Mouse (Mus musculus) gastrocnemius, postnatal 4 days (tissue): ENCODE measurements around the gene Gm49395. TPM values are rescaled to one million over a fixed set of nuclear protein-coding genes. Genes with fewer than 3 reads are reported as not detected.

ENCODE experiments used
- DNase-seq, 2 experiments: peaks; one replicate each; pipeline ENCODE4 v3.0.0; 2021 to 2022; ENCODE audit warnings: low spot score in 2 of 2, mixed read lengths in 2 of 2
- total RNA-seq, 2 experiments: library from RNA; stranded (reverse); gene quantifications; 2 replicates each; pipeline ENCODE4 v1.2.3; 2021

The Gm49395 gene
- total RNA-seq, 2 experiments from 2014 or later: 7.2 to 7.5 TPM

DNA sequence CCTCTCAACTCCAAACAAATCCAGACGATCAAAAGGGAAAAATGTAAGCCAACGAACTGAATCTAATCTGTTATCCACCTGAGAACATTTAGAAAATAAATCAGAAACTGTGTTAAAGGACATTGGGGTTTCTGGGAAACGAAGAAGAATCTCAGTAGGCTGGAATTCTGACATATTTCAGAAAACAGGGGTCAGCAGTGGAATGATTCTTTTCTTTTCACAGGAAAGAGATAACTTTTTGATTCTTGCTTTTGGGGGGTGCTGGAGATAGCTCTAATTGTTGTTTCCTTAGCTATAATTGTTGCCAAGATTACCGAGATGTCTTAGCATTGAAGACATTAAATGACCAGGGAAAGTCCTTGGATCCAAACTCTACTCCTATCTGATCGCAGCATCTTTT is 44.2 kb downstream of the Gm49395 start:
- no peak for DNase-seq

DNA sequence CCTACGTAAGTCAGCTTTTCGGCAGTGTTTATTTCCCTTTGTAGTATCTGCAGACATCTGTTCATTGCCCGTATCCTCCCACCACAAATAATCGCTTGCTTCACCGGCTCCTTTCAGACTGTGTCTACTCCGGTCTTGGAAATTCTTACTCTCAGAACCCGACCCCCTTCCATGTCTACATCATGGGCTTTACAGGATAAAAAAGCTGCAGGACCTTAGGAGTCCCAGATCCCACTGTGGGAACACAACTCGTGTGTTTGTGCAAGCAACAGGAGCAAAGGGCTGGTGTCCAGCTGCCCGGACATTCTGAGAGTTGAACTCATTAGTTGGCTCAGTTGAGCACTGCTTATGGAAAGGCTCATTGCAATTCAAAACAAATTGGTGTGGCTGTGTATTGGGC is 46.9 kb downstream of the Gm49395 start:
- no peak for DNase-seq

GRCm38 (mm10) chr13:115052568-115052967 is 49.2 kb downstream of the Gm49395 start:
- DNase-seq: no peak

DNA sequence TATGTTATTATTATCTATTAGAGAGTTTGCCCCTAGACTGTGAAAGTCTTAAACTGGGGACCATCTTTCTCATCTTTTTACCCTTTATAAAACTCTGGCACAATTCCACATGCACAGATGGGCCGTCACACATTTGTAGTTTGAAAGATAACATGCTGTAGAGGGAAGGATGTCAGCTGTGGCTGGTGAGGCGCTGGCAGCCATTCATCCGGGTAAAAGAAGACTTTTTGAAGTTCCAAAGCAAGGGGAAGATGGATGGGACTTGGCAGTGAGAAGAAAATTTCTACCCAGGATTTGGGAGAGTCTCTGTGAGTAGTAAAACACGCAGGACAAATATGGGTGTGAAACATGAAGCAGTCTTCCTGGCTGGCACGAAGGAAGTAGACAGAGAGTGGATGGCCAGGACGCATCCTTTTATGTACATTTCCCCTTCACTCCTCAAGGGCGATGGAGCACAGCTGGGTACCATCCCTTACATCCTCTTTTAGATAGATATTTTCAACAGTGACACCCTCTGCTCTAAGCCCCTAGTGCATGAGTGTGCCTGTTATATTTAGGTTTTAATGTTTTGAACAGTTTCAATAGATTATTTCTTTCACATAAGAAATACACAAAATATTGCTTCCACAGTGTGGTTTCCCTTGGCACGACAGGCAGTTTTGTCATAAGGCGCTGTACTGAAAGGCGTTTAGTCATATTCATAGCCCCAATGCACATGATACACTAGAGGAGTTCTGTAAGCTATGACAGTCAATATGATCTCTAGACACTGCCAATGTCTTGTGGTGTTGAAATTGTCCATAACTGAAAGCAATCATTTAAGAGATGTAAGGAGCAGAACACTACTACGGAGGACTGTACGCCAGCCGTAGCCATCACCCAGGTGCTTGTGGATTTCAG is 50.8 kb downstream of the Gm49395 start:
- DNase-seq: no peak

DNA sequence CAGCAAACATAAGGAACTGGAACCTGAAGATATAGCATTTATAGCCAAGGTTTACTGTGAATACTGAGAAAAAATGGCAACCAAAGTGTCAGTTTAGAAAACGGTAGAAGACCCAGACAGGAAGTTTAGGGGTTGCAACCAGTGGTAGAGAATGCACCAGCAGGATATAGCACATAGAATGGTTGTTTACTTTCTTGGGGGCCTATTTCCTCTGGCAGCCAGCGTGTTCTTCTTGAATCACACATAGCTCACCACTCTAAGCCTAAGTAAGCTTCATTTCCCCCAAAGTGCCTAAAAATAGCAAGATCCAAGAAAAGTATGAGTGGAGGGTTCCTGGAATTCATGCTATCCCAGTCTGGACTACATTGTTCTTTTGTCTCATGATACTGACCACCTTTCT is 59.1 kb downstream of the Gm49395 start:
- no peak for DNase-seq

DNA sequence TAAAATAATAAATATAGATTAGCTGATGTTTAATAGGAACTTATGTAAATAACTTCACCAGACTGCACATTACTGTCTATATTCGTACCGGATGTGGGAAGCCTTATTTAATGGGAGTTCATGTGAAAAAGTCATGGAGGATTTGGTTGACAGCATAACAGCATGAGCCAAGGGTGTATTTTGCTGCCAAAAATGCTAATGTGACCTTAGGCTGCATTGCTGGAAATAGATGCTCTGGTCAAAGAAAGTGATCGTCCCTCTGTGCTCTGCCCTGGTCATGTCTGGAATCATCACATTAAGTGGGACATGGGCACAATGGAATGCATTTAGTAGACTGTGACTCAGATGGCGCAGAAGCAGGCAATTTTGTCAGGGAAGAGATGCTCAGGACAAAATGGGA is 64.4 kb downstream of the Gm49395 start:
- no peak for DNase-seq

- no peak for DNase-seq
Observed at GRCm38 (mm10) chr13:115035387-115035786, 66.3 kb downstream of the Gm49395 start.

DNA sequence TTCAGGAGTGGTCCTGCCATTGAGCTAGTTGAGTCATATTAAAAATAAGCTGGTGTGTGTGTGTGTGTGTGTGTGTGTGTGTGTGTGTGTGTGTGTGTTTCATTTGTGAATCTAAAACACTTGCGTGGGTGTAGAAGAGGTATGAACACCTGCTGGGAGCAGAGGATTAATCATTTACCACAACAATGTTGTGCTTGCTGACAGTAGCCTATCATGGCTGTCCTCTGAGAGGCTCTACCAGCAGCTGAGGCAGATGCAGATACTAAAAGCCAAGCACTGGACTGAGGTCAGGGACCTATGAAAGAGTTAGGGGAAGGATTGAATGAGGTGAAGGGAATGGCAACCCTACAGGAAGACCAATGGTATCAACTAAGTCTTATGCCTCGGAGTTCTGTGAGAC is 68.6 kb downstream of the Gm49395 start:
- no peak for DNase-seq

DNA sequence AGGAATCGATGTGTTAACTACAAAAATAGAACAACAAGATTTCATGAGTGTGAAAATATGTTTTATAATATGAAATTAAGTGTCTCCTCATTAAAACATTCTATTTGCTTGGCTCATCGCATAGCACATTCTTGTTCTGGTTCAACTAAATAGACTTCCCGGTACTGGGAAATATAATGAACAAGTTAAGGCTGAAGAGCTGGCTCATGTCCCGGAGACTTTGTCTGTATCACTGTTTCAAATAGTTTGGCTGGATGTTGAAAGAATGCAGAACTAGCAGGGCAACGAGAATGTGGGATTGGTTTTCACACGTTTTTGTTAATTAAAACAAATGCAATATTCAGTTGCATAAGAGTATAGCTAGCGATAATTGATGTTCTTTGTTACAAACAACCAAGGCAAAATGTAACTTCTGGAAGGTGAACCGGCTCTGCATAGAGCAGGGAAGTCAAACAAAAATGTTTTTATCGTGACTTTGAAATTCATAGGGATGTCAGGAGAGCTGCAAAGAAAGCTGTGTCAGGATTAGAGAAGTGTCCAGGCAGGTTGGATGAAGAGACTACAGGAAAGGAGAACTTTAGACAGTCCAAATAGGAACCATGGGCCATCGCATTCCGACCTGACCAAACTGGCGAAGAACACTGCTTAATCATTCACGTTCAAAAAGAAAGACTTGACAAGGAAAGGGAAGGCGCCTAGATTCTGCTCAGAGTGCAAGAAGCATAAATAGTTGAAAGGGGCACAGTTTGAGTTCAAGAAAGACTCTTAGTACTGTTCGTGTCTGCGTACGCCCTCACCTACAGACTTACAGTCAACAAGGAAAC is 70.3 kb downstream of the Gm49395 start:
- DNase-seq: no peak

DNA sequence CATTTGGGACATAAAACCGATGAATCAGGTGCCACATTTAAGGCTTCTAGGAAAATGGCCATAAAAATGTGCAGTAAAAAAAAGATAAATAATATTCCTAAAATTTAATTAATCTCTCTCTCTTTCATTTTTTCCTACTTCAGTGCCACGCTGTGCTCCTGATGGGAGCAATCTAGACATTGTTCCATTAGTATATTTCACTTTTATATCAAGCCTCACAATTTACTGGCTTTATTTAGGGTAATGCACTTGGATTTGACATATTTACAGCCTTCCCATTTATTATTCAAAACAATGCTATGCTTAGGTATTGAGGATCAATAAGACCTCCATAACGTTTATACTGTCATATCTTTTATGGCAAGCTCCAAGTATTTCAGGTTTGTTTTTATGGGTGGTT is 76.3 kb downstream of the Gm49395 start:
- no peak for DNase-seq

DNA sequence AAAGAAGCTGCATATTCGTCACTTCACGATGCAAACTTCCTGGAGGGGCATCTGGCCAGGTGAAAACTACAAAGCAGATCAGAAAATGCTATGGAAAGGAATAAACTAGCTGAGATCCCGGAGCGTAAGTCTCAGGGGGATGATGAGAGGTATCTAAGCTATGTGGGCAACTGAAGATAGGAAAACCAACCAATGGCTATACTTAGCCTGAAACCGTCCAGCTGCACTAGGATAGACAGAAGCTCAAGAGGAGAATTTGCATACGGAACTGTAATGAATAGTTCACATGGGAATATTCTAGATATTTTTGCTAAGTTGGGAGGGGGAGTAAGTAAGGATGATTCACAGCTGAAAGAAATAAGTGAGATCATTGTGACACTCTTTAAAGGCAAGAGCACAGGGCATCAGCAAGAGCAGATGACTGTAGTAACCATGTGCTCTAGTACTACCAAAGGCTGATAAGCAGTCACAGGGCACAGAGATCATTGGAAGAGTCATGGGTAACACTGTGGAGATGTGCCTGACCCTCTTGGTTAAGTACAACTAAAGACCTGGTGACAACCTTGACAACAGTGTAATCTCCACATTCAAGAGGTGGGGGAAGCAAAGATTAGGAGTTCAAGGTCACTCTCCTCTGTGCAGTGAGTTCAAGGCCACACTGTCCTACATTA is 79.5 kb downstream of the Gm49395 start:
- DNase-seq: no peak

DNA sequence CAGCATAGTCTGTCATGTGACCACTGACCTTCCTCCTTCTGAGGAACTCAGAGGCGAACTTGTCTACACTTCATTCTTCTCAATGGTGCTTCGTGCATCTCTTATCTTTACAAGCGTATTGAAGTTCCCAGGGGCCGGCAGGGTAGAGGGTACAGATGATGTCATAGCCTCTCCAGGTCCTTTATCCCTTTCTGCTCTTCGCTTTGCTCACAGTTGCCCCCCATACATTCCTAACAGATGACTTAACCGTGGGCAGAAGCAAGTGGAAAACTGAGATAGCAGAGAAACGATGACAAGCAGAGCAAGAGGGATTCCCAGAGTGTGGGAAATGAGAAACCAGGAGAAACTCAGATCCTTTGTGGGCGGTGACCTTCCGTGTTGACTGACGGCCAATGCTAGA is 80.3 kb downstream of the Gm49395 start:
- DNase-seq: no peak

DNA sequence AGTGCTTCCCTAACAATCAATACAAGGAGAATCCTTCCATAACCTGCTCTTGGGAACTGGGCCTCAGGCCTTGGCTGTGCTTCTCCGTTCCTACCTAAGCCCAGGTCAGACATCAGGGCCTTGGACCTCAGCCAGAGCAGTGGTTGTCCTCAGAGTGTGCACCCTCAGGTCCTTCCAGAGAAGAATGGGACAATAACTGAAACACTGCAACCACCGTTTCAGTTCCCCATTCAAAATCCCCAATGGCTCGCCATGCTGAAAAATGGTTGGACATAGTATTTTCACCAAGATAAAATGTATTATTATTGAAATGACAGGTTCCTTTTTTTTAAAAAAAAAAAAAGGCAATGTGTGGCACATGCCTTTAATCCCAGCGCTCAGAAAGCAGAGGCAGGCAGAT is 81.0 kb downstream of the Gm49395 start:
- no peak for DNase-seq

- no peak for DNase-seq
Observed at GRCm38 (mm10) chr13:115017545-115017944, 84.2 kb downstream of the Gm49395 start.

DNA sequence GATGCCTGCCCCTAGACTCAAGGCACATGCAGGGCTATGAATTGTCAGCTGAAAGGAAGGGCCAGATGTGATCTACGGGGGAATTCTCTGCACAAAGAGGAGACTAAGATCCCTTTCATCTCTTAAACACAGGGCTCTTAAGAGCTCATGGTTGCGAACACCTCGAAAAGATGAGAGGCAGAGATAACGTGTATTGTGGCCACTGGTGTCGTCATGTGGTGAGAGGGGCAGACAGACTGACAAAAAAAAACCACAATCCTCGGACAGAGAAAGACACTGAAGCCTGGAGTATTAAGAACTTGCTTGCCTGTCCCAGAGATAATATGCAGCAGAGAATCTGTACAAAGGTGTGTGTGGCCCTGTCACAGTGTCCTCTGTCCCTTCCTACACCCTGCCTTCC is 90.2 kb downstream of the Gm49395 start:
- DNase-seq: no peak

- no peak for DNase-seq
Observed at GRCm38 (mm10) chr13:115006213-115006835, 95.4 kb downstream of the Gm49395 start.

DNA sequence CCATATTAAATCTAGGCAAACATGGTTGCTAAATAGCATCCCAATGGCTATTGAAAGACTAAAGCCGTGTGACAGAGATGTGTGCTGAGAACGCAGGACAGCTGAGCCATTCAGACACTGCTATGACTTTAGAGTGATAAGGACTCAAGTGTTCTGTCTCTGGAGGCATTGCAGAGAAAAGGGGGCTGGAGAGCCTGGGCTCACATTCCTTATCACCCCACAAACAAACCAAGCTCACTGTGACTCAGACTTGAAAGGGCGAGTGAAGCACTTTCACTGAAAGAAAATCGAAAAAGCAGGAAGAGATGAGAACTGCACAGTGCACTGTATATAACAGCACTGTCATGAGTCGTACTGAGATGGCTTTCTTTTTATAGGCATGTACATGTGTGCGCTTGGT is 96.4 kb downstream of the Gm49395 start:
- DNase-seq: no peak

DNA sequence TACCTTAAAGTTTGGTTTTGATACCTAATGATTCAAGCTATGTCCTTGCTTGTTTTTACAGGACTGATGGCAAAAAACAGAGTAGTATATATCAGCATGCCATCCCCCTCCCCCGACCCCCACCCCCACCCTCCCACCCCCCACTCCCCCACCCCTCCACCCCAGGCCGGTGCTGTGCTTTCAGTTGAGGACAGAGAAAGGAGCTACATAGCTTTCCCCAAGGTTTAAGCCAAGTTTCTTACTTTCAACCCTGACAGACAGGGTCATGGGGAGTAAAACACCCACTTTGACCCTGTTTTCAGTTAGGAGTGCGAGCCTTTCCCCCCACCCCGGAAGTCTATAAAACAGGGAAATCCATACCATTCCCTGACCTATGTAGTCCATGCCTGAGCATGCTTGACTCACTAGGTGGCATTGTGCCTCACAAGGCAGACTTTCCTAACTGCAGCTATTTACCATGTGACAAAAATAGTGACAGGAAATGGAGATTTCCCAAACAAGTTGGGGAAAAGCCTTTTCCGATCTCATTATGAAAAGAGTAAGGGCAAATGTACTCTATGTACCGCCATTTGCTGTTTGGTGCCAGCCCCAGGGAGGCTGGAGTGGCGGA is 98.2 kb downstream of the Gm49395 start:
- DNase-seq: no peak

GRCm38 (mm10) chr13:115002837-115003236 is 98.9 kb downstream of the Gm49395 start:
- DNase-seq: no peak

DNA sequence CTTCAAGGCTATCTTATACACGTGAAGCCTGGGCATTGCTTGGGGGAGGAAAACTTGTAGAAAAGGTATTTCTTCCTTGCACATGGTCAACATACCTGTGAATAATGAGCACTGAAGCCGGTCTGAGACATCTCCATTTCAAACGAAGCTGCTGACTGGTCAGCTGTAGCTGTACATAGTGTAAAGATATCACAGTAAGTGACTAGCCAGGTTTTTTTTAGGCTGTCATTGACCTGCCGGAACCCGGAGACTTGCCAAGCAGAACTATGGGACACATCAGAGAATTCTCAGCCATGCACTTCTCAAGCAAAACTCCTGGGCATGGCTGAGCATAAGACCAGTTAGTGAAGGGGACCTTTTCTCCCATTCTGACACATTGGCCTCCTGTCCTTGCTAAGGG is 99.6 kb downstream of the Gm49395 start:
- no peak for DNase-seq

DNA sequence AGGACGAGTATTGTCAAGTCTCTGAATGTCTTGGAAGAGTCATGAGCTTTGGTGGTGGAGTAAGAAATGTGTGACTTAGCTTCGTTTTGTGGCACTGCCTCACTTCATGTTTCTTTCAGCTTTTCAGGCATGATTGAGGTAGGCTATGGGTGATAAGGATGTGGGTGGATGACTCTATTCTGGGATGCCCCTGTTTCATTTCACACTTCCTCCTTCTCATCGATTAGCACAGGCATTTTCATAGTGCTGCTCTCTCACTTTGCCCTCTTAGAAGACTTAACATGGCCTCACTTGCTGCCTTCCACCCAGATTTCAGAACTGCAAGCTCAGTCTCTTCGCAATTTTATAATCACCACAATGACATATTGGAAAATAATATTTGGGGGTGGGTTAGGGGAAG is 102.1 kb downstream of the Gm49395 start:
- no peak for DNase-seq
